Mouse (Mus musculus): Measurements from ENCODE around the gene Dync2h1. TPM values are rescaled to one million over a fixed set of nuclear protein-coding genes. Genes with fewer than 3 reads are reported as not detected.
"Not testable (repeated sequence)": the region's sequence is repeated elsewhere in the genome, so short reads cannot be mapped to it uniquely, and the experiment has no call there.

Gene Dync2h1
- 17.3 and 19.3 TPM in 2 replicates for polyA plus RNA-seq (2016; fragmentation: Nextera tagmentation; extraction: Ambion mirVana)

GRCm38 (mm10) chr9:7184172-7184896 lies at the start of gene Dync2h1, which contains the start of gene Dcun1d5:
Dync2h1 (minus strand) TSS chr9:7184446.
Dcun1d5 (plus strand) TSS chr9:7184520.
- H3K27ac ChIP-seq = peak within 1 kb of the TSS; percentile 93
- WGBS = 1% methylated on average over 61 of the region's 62 CpGs
- peaks cover 31% of the 10 kb centered on the region for H3K36me3 ChIP-seq
- peak within 1 kb of the TSS; percentile 89 for H3K4me3 ChIP-seq
- peak; percentile 92 for DNase-seq (ENCODE audit: low spot score)
- no peaks in the 10 kb centered on the region for H3K9me3 ChIP-seq (replicated peaks)
- H3K4me1 ChIP-seq = peaks cover 13% of the 10 kb centered on the region
- no peaks in the 10 kb centered on the region for H3K27me3 ChIP-seq (ENCODE audit: low read depth, poor library complexity, severe bottlenecking)

- Histone ChIP-seq H3K36me3 (0 out of 2 replicates have a peak, but pooled peaks cover 4% of the 10 kb centered on the region), H3K4me1 (no peaks in the 10 kb centered on the region), H3K4me3 (no peak overlapping the region), H3K27ac (no peak overlapping the region), H3K9me3 (replicated peaks) (no peaks in the 10 kb centered on the region), H3K27me3 (ENCODE audit: low read depth, poor library complexity, severe bottlenecking) (no peaks in the 10 kb centered on the region)
- no peak for DNase-seq (ENCODE audit: low spot score)
- WGBS = 88% methylated on average over 7 of the region's 7 CpGs
Measured at GRCm38 (mm10) chr9:7221460-7221859, 37.2 kb upstream of the Dync2h1 start.

- WGBS = 86% methylated on average over 5 of the region's 5 CpGs
Measured at GRCm38 (mm10) chr9:7221024-7221423, 36.8 kb upstream of the Dync2h1 start.

DNA sequence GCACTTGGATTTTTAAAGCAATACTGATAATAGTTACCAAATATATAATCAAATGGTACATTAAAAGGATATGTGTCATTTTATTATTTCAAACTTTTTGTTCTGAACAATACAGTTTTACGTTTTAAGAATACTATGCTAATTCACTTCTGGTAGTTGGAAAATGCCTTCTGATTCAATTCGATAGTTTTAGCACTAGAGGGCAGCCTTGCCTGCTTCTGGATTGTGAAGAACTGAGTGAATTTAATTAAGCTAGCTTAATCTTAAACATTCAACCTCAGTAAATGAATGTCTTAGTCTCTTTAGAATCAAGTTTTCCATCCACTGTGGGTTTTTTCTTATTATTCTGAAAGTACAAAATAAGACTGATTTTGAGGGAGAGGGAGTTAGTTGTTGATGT lies 32.0 kb upstream of the Dync2h1 start:
- Histone ChIP-seq H3K9me3 (replicated peaks) (no peaks in the 10 kb centered on the region), H3K4me3 (no peak overlapping the region), H3K27ac (no peak overlapping the region), H3K36me3 (peaks cover 14% of the 10 kb centered on the region), H3K4me1 (no peaks in the 10 kb centered on the region), H3K27me3 (ENCODE audit: low read depth, poor library complexity, severe bottlenecking) (no peaks in the 10 kb centered on the region)
- WGBS = 50% methylated on average over 2 of the region's 2 CpGs
- no peak for DNase-seq (ENCODE audit: low spot score)

More at GRCm38 (mm10) chr9:7221024-7221423, 36.8 kb upstream of the Dync2h1 start:
- DNase-seq (ENCODE audit: low spot score) = no peak
- Histone ChIP-seq H3K9me3 (replicated peaks) (no peaks in the 10 kb centered on the region), H3K27ac (no peak overlapping the region), H3K4me1 (no peaks in the 10 kb centered on the region), H3K27me3 (ENCODE audit: low read depth, poor library complexity, severe bottlenecking) (no peaks in the 10 kb centered on the region), H3K36me3 (0 out of 2 replicates have a peak, but pooled peaks cover 4% of the 10 kb centered on the region), H3K4me3 (no peak overlapping the region)

- not testable (repeated sequence) for H3K4me1 ChIP-seq; H3K4me3 ChIP-seq; H3K9me3 ChIP-seq (replicated peaks); H3K27me3 ChIP-seq (ENCODE audit: low read depth, poor library complexity, severe bottlenecking); DNase-seq (ENCODE audit: low spot score); H3K27ac ChIP-seq
- H3K36me3 ChIP-seq = peaks cover 36% of the 10 kb centered on the region
- 90% methylated on average over 3 of the region's 3 CpGs for WGBS
Measured at GRCm38 (mm10) chr9:7190694-7191093, 6.4 kb upstream of the Dync2h1 start.

DNA sequence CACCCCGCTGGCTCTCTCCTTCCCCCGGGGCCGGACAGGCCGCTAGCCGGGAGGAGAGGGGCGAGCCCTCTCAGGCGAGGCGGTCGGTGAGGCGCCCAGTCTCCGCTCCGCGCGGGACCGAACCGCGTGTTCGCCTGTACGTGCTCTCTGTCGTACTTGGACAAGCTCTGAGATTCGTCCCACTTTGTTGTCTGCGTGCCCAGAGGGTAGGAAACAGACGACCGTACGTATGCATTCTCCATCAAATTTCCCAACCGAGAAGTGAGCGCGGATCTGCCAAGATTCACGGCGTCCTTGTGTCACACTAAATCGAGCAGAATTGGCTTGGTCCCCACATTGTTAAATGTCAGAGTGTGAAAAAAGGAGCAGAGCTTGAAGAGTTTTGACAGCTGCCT lies 648 bp upstream of the Dync2h1 start:
- H3K9me3 ChIP-seq (replicated peaks) = no peaks in the 10 kb centered on the region
- H3K4me3 ChIP-seq = peak overlapping the region; percentile 89
- peak; percentile 65 for DNase-seq (ENCODE audit: low spot score)
- H3K4me1 ChIP-seq = peaks cover 13% of the 10 kb centered on the region
- no peaks in the 10 kb centered on the region for H3K27me3 ChIP-seq (ENCODE audit: low read depth, poor library complexity, severe bottlenecking)
- H3K27ac ChIP-seq = peak overlapping the region; percentile 93
- WGBS = under 1% methylated on average over 30 of the region's 31 CpGs
- peaks cover 33% of the 10 kb centered on the region for H3K36me3 ChIP-seq

DNA sequence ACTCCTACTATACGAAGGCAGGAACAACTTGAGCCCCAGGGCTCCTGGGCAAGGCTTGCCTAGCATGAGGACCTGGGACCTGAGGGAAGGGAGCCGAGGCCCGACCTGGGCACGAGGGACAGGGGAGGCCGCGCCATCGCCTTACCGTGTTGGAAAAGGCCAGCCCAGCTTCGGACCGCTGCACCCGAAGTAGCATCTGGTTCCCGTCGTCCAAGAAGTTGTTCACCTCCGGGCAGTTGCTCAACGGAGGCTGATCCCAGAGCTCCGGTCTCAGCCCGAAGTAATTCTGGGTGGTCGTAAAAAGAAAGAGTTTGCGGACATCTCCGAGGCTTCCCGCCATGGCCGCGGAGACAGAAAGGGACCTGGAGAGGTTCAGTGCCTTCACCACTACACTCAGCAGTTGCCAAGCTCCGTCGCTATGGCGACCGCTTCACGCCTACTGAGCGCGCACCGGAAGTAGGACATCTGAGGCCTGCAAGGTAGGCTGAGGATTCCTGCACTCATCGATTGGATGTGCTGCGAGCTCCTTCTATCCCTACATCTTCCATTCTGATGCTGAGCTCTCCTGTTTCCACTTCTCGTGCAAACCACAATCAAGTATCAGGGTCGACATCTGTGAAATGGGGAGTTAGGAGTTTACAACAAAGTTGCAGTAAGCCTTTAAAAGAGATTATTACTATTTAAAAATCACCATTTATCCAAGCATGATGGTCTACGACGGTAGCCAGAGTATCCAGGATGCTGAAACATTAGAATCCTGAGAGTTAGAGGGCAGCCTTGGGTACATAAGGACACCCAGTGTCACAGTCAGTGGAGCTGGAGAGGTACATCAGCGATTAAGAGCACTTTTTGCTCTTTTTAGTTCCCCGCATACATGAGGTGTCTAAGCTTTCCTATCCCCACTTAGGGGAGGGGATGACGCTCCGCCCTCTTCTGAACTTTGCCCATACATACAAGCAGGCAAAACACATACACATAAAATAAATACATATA lies 7.3 kb downstream of the Dync2h1 start:
- DNase-seq (ENCODE audit: low spot score) = peak; percentile 91
- H3K27me3 ChIP-seq (ENCODE audit: low read depth, poor library complexity, severe bottlenecking) = no peaks in the 10 kb centered on the region
- no peaks in the 10 kb centered on the region for H3K9me3 ChIP-seq (replicated peaks)
- WGBS = 10% methylated on average over 41 of the region's 41 CpGs
- H3K36me3 ChIP-seq = peaks cover 35% of the 10 kb centered on the region
- H3K27ac ChIP-seq = peak overlapping the region; percentile 84
- peaks cover 6% of the 10 kb centered on the region; the same call in 1 of the 2 replicates for H3K4me1 ChIP-seq
- H3K4me3 ChIP-seq = peak overlapping the region; percentile 67

GRCm38 (mm10) chr9:7173756-7174155 lies 10.5 kb downstream of the Dync2h1 start:
- Histone ChIP-seq H3K4me1 (peaks cover 6% of the 10 kb centered on the region; the same call in 1 of the 2 replicates), H3K4me3 (no peak overlapping the region), H3K9me3 (replicated peaks) (no peaks in the 10 kb centered on the region), H3K27ac (no peak overlapping the region), H3K27me3 (ENCODE audit: low read depth, poor library complexity, severe bottlenecking) (no peaks in the 10 kb centered on the region), H3K36me3 (peaks cover 34% of the 10 kb centered on the region)
- no peak for DNase-seq (ENCODE audit: low spot score)
- 95% methylated on average over 1 of the region's 1 CpGs for WGBS

DNA sequence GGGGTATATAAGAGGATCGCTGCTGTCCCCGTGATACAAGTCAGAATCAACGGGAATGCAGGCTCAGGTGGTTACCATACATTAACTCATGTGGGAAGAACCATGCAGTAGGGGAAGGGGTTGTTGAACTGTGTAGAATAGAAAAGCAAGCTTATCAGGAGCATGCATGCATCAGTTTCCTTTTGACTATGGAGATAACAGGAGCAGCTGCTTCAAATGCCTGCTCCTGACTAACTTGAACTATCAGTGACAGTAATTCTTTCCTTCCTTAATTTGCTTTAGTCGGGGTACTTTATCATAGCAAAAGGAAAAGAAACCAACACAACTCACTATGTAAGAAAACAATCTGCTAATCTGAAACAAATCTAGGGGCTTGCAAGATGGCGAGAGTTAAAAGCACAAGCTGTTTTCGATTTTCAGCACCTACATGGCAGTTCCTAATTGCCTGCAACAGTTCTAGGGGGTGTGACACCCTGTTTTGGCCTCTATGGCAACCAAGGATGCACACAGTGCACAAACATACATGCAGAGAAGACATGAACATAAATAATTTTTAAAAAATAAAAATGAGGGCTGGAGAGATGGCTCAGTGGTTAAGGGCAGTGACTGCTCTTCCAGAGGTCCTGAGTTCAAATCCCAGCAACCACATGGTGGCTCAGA lies 16.8 kb downstream of the Dync2h1 start:
- peaks cover 68% of the 10 kb centered on the region for H3K36me3 ChIP-seq
- no peaks in the 10 kb centered on the region for H3K4me1 ChIP-seq
- H3K9me3 ChIP-seq (replicated peaks) = no peaks in the 10 kb centered on the region
- no peak overlapping the region for H3K4me3 ChIP-seq
- no peak overlapping the region for H3K27ac ChIP-seq
- no peak for DNase-seq (ENCODE audit: low spot score)
- no peaks in the 10 kb centered on the region for H3K27me3 ChIP-seq (ENCODE audit: low read depth, poor library complexity, severe bottlenecking)
- WGBS = 92% methylated on average over 6 of the region's 6 CpGs

DNA sequence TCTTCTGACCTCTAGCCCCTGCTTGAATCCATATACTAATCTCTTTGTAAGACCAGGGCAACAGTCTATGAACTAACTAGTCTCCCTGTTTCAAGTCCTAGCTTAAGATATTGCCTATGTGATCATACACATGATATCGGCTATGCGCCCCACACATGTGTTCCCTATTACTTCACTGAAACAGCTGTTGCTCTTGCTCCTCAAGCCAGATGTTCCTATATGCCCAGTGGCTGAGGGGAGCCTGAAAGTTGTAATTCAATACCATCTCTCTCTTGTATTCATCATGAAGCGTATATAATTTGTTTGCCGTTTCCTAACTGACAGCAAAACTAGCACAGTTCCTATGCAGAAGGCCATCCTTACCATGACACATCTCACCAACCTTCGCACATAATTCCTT lies 23.6 kb downstream of the Dync2h1 start:
- Histone ChIP-seq H3K27me3 (ENCODE audit: low read depth, poor library complexity, severe bottlenecking) (no peaks in the 10 kb centered on the region), H3K9me3 (replicated peaks) (no peaks in the 10 kb centered on the region), H3K36me3 (peaks cover 81% of the 10 kb centered on the region), H3K27ac (no peak overlapping the region), H3K4me1 (no peaks in the 10 kb centered on the region), H3K4me3 (no peak overlapping the region)
- 79% methylated on average over 5 of the region's 5 CpGs for WGBS
- no peak for DNase-seq (ENCODE audit: low spot score)

DNA sequence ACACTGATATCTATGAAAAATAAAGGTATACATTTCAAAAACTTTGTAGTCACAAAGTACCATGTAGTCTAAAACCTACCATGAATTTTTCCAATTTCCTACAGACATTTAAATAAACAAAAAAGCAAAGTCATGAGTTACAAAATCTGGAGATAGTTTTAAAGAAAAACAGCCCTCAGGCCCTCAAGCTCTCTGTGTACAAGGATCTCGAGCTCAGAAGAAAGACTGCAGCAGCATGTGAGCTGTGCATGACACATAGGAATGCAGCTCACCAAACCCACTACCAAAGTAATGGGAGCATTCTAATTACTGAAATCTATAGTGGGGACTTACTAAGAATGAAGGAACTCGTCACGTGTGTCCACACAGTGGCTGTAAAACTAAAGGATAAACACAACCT lies 24.5 kb downstream of the Dync2h1 start:
- Histone ChIP-seq H3K27me3 (ENCODE audit: low read depth, poor library complexity, severe bottlenecking) (no peaks in the 10 kb centered on the region), H3K36me3 (peaks cover 81% of the 10 kb centered on the region), H3K27ac (no peak overlapping the region), H3K9me3 (replicated peaks) (no peaks in the 10 kb centered on the region), H3K4me1 (no peaks in the 10 kb centered on the region), H3K4me3 (no peak overlapping the region)
- WGBS = 70% methylated on average over 3 of the region's 3 CpGs
- DNase-seq (ENCODE audit: low spot score) = no peak

DNA sequence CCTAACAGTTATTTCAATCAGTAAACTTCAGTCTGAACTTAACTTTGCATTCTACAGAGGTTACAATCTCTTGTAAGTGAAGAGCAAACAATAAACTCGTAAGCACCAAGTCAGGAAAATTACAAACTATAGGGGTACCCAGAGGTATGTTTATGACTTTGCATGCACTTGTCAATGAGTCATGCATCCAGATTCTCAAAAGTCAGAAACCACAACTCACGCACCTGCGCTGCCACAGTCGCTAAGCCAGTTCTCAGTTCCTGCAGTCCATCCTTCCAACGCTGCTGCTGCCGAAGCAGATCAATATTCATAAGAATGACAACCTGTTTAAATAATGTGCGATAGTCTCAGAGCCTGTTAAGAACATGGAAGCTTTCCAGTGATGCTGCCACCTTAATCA lies 25.6 kb downstream of the Dync2h1 start:
- Histone ChIP-seq H3K36me3 (peaks cover 77% of the 10 kb centered on the region), H3K4me1 (no peaks in the 10 kb centered on the region), H3K9me3 (replicated peaks) (no peaks in the 10 kb centered on the region), H3K27me3 (ENCODE audit: low read depth, poor library complexity, severe bottlenecking) (no peaks in the 10 kb centered on the region), H3K27ac (no peak overlapping the region), H3K4me3 (no peak overlapping the region)
- 95% methylated on average over 7 of the region's 7 CpGs for WGBS
- no peak for DNase-seq (ENCODE audit: low spot score)

Measured in limb, embryonic 10.5 days (tissue).